Mouse (Mus musculus) neural tube, embryonic 11.5 days (tissue): ENCODE measurements around the gene Spg11. TPM values are rescaled to one million over a fixed set of nuclear protein-coding genes. Genes with fewer than 3 reads are reported as not detected.

ENCODE experiments used
- ATAC-seq: fragments of 200-750 bp; cut with Nextera tagmentation; 2 replicates; pipeline ENCODE4 v1.8.0; 2017; ENCODE audit warnings: moderate number of reproducible peaks, mild to moderate bottlenecking, moderate TSS enrichment, moderate library complexity; ENCODE audit not compliant: insufficient read depth, low FRiP score, low TSS enrichment
- DNase-seq: peaks from one replicate; pipeline ENCODE4 v3.0.0-alpha.2; 2015; ENCODE audit warnings: low spot score
- H3K27ac ChIP-seq: fragments of 300-500 bp; sonication (generic); 2 replicates; pipeline ENCODE4 v1.5.1; 2014; ENCODE audit warnings: low read depth, mild to moderate bottlenecking, low read length
- H3K27me3 ChIP-seq: fragments of 300-500 bp; sonication (generic); 2 replicates; pipeline ENCODE4 v1.6.1; 2014; ENCODE audit warnings: mild to moderate bottlenecking, low read length, mixed read lengths; ENCODE audit not compliant: control insufficient read depth, insufficient read depth
- H3K36me3 ChIP-seq: fragments of 300-500 bp; sonication (generic); 2 replicates; pipeline ENCODE4 v1.6.1; 2014; ENCODE audit warnings: mild to moderate bottlenecking, low read length, moderate library complexity, mixed read lengths; ENCODE audit not compliant: control insufficient read depth, insufficient read depth
- H3K4me1 ChIP-seq: fragments of 300-500 bp; sonication (generic); 2 replicates; pipeline ENCODE4 v1.6.1; 2014; ENCODE audit warnings: low read length, mixed read lengths; ENCODE audit not compliant: control insufficient read depth, insufficient read depth
- H3K4me2 ChIP-seq: fragments of 300-500 bp; sonication (generic); 2 replicates; pipeline ENCODE4 v1.6.1; 2014; ENCODE audit warnings: low read depth, mild to moderate bottlenecking, moderate library complexity
- H3K4me3 ChIP-seq: fragments of 300-500 bp; sonication (generic); 2 replicates; pipeline ENCODE4 v1.5.1; 2014; ENCODE audit warnings: low read depth, low read length
- H3K9ac ChIP-seq: fragments of 300-500 bp; sonication (generic); 2 replicates; pipeline ENCODE4 v1.6.1; 2014; ENCODE audit warnings: mild to moderate bottlenecking, low read length
- H3K9me3 ChIP-seq: fragments of 300-500 bp; sonication (generic); 2 replicates; pipeline ENCODE4 v1.6.1; 2016; ENCODE audit warnings: low read length; ENCODE audit not compliant: control insufficient read depth
- WGBS: fragments of 180-500 bp; shearing (Covaris S2); extraction: QIAGEN DNeasy Blood & Tissue Kit; methylation state at CpG from one replicate; pipeline ENCODE4 v1.1.7; 2014; 5-methylcytosine and 5-hydroxymethylcytosine counted together
- polyA plus RNA-seq: library from polyadenylated mRNA; unstranded; fragments of >200 nt; fragmentation: Nextera tagmentation; extraction: Ambion mirVana; gene quantifications from 2 replicates; pipeline ENCODE4 v1.2.1, GENCODE M21; 2014

The Spg11 gene
- polyA plus RNA-seq, 1 experiment from 2014 or later = 14.5 TPM

GRCm38 (mm10) chr2:122157561-122157960, 39.4 kb upstream of the Spg11 start:
- Histone ChIP-seq H3K36me3 (no peaks in the 10 kb centered on the region), H3K4me2 (no peak overlapping the region), H3K27ac (no peak overlapping the region), H3K4me1 (no peaks in the 10 kb centered on the region), H3K4me3 (no peak overlapping the region), H3K9me3 (no peaks in the 10 kb centered on the region), H3K9ac (no peak overlapping the region), H3K27me3 (no peaks in the 10 kb centered on the region)
- no peak for ATAC-seq
- DNase-seq = no peak

GRCm38 (mm10) chr2:122156051-122156700, 38.0 kb upstream of the Spg11 start:
- DNase-seq = no peak
- Histone ChIP-seq H3K9ac (no peak overlapping the region), H3K9me3 (no peaks in the 10 kb centered on the region), H3K36me3 (no peaks in the 10 kb centered on the region), H3K27ac (no peak overlapping the region), H3K4me1 (no peaks in the 10 kb centered on the region), H3K4me2 (no peak overlapping the region), H3K4me3 (no peak overlapping the region), H3K27me3 (no peaks in the 10 kb centered on the region)
- ATAC-seq = no peak
- WGBS = 96% methylated on average over 4 of the region's 4 CpGs

- Histone ChIP-seq H3K4me3 (no peak overlapping the region), H3K9ac (no peak overlapping the region), H3K27me3 (no peaks in the 10 kb centered on the region), H3K9me3 (no peaks in the 10 kb centered on the region), H3K36me3 (no peaks in the 10 kb centered on the region), H3K4me2 (no peak overlapping the region), H3K4me1 (no peaks in the 10 kb centered on the region), H3K27ac (no peak overlapping the region)
- ATAC-seq (no peak), DNase-seq (no peak)
- WGBS = 76% methylated on average over 2 of the region's 2 CpGs
Measured at GRCm38 (mm10) chr2:122155292-122155691, 37.1 kb upstream of the Spg11 start.

- H3K9ac ChIP-seq = no peak overlapping the region
- H3K4me2 ChIP-seq = no peak overlapping the region
- no peaks in the 10 kb centered on the region for H3K4me1 ChIP-seq
- 94% methylated on average over 2 of the region's 2 CpGs for WGBS
- H3K4me3 ChIP-seq = no peak overlapping the region
- no peaks in the 10 kb centered on the region for H3K27me3 ChIP-seq
- no peak overlapping the region for H3K27ac ChIP-seq
- no peaks in the 10 kb centered on the region for H3K36me3 ChIP-seq
- H3K9me3 ChIP-seq = no peaks in the 10 kb centered on the region
- no peak for ATAC-seq
- DNase-seq = no peak
Measured at GRCm38 (mm10) chr2:122154479-122154878, 36.3 kb upstream of the Spg11 start.

GRCm38 (mm10) chr2:122153681-122154365, 35.6 kb upstream of the Spg11 start:
- H3K27me3 ChIP-seq = no peaks in the 10 kb centered on the region
- H3K27ac ChIP-seq = no peak overlapping the region
- DNase-seq (no peak), ATAC-seq (no peak)
- no peak overlapping the region for H3K9ac ChIP-seq
- H3K36me3 ChIP-seq = no peaks in the 10 kb centered on the region
- no peaks in the 10 kb centered on the region for H3K9me3 ChIP-seq
- no peak overlapping the region for H3K4me2 ChIP-seq
- H3K4me1 ChIP-seq = no peaks in the 10 kb centered on the region
- 87% methylated on average over 6 of the region's 7 CpGs for WGBS
- H3K4me3 ChIP-seq = no peak overlapping the region

- WGBS = 88% methylated on average over 3 of the region's 3 CpGs
Measured at GRCm38 (mm10) chr2:122152850-122153249, 34.7 kb upstream of the Spg11 start.

GRCm38 (mm10) chr2:122151221-122151620, 33.0 kb upstream of the Spg11 start:
- Histone ChIP-seq H3K27ac (no peak overlapping the region), H3K9me3 (no peaks in the 10 kb centered on the region), H3K9ac (no peak overlapping the region), H3K27me3 (no peaks in the 10 kb centered on the region), H3K4me3 (no peak overlapping the region), H3K4me2 (no peak overlapping the region), H3K36me3 (no peaks in the 10 kb centered on the region), H3K4me1 (no peaks in the 10 kb centered on the region)
- ATAC-seq (no peak), DNase-seq (no peak)
- WGBS = 94% methylated on average over 1 of the region's 1 CpGs

More at GRCm38 (mm10) chr2:122152850-122153249, 34.7 kb upstream of the Spg11 start:
- no peak overlapping the region for H3K9ac ChIP-seq
- H3K4me2 ChIP-seq = no peak overlapping the region
- H3K9me3 ChIP-seq = no peaks in the 10 kb centered on the region
- no peak overlapping the region for H3K4me3 ChIP-seq
- H3K36me3 ChIP-seq = no peaks in the 10 kb centered on the region
- no peaks in the 10 kb centered on the region for H3K4me1 ChIP-seq
- no peak for ATAC-seq
- no peak overlapping the region for H3K27ac ChIP-seq
- no peaks in the 10 kb centered on the region for H3K27me3 ChIP-seq
- no peak for DNase-seq

- Histone ChIP-seq H3K27me3 (no peaks in the 10 kb centered on the region), H3K4me2 (no peak overlapping the region), H3K4me1 (no peaks in the 10 kb centered on the region), H3K9ac (no peak overlapping the region), H3K27ac (no peak overlapping the region), H3K36me3 (no peaks in the 10 kb centered on the region), H3K9me3 (no peaks in the 10 kb centered on the region), H3K4me3 (no peak overlapping the region)
- ATAC-seq (no peak), DNase-seq (no peak)
- WGBS = 88% methylated on average over 3 of the region's 3 CpGs
Measured at GRCm38 (mm10) chr2:122149716-122150115, 31.5 kb upstream of the Spg11 start.

- H3K4me3 ChIP-seq = no peak overlapping the region
- WGBS = 95% methylated on average over 6 of the region's 6 CpGs
- no peak for ATAC-seq
Measured at GRCm38 (mm10) chr2:122149316-122149715, 31.1 kb upstream of the Spg11 start.

More at GRCm38 (mm10) chr2:122149316-122149715, 31.1 kb upstream of the Spg11 start:
- no peak for DNase-seq
- Histone ChIP-seq H3K9me3 (no peaks in the 10 kb centered on the region), H3K27ac (no peak overlapping the region), H3K4me1 (no peaks in the 10 kb centered on the region), H3K27me3 (no peaks in the 10 kb centered on the region), H3K4me2 (no peak overlapping the region), H3K9ac (no peak overlapping the region), H3K36me3 (no peaks in the 10 kb centered on the region)
